Mouse (Mus musculus) liver, adult 2 months (tissue): ENCODE measurements around the gene Snrpa1.
A peak's percentile ranks its signal among the peaks of the same experiment; 100 is the strongest.

Experiments used
- CTCF ChIP-seq: fragments of 200-500 bp; IDR thresholded peaks from 2 replicates; pipeline ENCODE4 v1.5.1; 2011; ENCODE audit warnings: low read depth, low read length, control low read depth
- POLR2A ChIP-seq: fragments of 200-500 bp; IDR thresholded peaks from 2 replicates; pipeline ENCODE4 v1.6.1; 2011; ENCODE audit warnings: low read length, control low read depth; ENCODE audit not compliant: insufficient read depth; ENCODE audit errors: extremely low read depth

GRCm38 (mm10) chr7:66079364-66080230, 20.8 kb downstream of the Snrpa1 start, which contains the start of gene Selenos:
- TF ChIP-seq POLR2A (peak; percentile 95), CTCF (no peak)
